Mouse (Mus musculus) heart, adult 2 months (tissue): ENCODE measurements around the gene Acot7. TPM values are rescaled to one million over a fixed set of nuclear protein-coding genes. Genes with fewer than 3 reads are reported as not detected.

Experiments
- DNase-seq, 2 experiments: peaks; one replicate each; pipeline ENCODE4 v3.0.0; 2021
- H3K27ac ChIP-seq: fragments of 200-600 bp; 2 replicates; pipeline ENCODE4 v1.8.1; 2022
- H3K27me3 ChIP-seq: fragments of 200-500 bp; 2 replicates; pipeline ENCODE4 v1.6.1; 2012; ENCODE audit warnings: mild to moderate bottlenecking, low read length, inconsistent platforms, mixed read lengths; ENCODE audit not compliant: control insufficient read depth, insufficient read depth
- H3K36me3 ChIP-seq: fragments of 200-500 bp; 2 replicates; pipeline ENCODE4 v1.6.1; 2012; ENCODE audit warnings: low read length, inconsistent platforms; ENCODE audit not compliant: control insufficient read depth, insufficient read depth
- H3K4me1 ChIP-seq: fragments of 200-500 bp; 2 replicates; pipeline ENCODE4 v1.6.1; 2011; ENCODE audit warnings: low read length; ENCODE audit not compliant: control insufficient read depth, insufficient read depth
- H3K4me3 ChIP-seq: fragments of 200-600 bp; 2 replicates; pipeline ENCODE4 v1.8.1; 2022
- H3K79me2 ChIP-seq: fragments of 200-500 bp; replicated peaks from 2 replicates; pipeline ENCODE4 v1.6.1; 2012; ENCODE audit warnings: mild to moderate bottlenecking, inconsistent platforms, low read length, moderate library complexity, mixed read lengths; ENCODE audit not compliant: control insufficient read depth, insufficient read depth
- H3K9ac ChIP-seq: fragments of 200-500 bp; 2 replicates; pipeline ENCODE4 v1.6.1; 2012; ENCODE audit warnings: low read depth, mild to moderate bottlenecking, control low read depth, inconsistent platforms, low read length, mixed read lengths
- CTCF ChIP-seq: fragments of 200-600 bp; IDR thresholded peaks from 2 replicates; pipeline ENCODE4 v1.8.1; 2022; ENCODE audit warnings: antibody characterized with exemption, mild to moderate bottlenecking, moderate library complexity
- EP300 ChIP-seq: fragments of 200-500 bp; IDR thresholded peaks from 2 replicates; pipeline ENCODE4 v1.6.1; 2011; ENCODE audit warnings: low read depth, low read length, control low read depth; ENCODE audit not compliant: insufficient read depth
- POLR2A ChIP-seq: fragments of 200-500 bp; IDR thresholded peaks from 2 replicates; pipeline ENCODE4 v1.6.1; 2011; ENCODE audit warnings: mild to moderate bottlenecking, low read depth, low read length, control low read depth; ENCODE audit not compliant: insufficient read depth
- WGBS: fragments of 180-500 bp; shearing (Covaris S2); methylation state at CpG from one replicate; pipeline ENCODE4 v1.1.7; 2018; 5-methylcytosine and 5-hydroxymethylcytosine counted together
- intact Hi-C: fragments of 180-260 bp; cut with DNase I; formaldehyde crosslinking; loops from one replicate; pipeline ENCODE4 v1.15.1; 2025
- polyA plus RNA-seq: library from polyadenylated mRNA; depleted of rRNA; stranded (reverse); fragments of >200 nt; gene quantifications from 2 replicates; pipeline ENCODE4 v1.2.3, GENCODE M21; 2012
- total RNA-seq, 2 experiments: library from RNA; stranded (reverse); gene quantifications; 2 replicates each; pipeline ENCODE4 v1.2.3; 2021

The Acot7 gene
- total and polyA plus RNA-seq, 3 experiments = 51.7 to 64.8 (median 58.1) TPM

DNA sequence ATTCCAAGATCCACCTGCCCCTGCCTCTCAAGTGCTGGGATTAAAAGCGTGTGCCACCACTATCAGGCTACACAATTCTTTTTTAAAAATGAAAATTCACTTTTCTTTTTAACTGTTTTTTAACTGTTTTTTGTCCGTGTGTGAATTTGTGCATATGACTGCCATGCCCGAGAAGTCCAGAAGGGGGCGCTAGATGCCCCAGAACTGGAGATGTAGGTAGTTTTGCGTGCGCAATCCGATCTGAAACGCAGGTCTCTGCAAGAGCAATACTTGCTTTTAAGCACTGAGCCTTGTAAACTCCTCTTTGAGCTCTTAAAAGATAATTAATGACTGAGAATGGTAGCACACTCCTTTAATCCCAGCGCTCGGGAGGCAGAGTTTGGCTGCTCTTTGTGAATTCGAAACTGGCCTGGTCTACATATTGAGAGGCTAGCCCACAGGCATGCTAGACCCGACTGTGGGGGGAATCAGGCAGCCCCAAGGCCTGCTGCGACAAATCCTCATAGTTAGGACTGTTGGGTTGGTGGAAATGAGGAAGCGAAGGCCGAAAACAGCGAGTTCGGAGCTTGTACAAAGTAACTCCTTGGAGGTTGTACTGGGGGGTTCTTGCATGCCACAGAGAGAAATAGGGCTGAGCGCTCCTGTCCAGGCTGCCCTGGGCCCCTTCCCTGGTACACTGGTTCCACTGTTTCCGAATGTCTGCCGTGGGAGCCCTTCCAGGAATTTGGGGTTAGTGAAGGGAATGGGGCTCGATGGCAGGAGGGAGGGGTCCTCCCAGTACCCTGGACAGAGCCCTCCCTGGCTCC is 20.0 kb upstream of the Acot7 start:
- no peak overlapping the region for H3K27ac ChIP-seq
- no peaks in the 10 kb centered on the region for H3K79me2 ChIP-seq
- peak in 1 of 2 experiments; percentile 53 for DNase-seq
- peaks cover 1% of the 10 kb centered on the region; the same call in 1 of the 2 replicates for H3K4me1 ChIP-seq
- intact Hi-C loops = no loop called here
- peaks cover 15% of the 10 kb centered on the region for H3K27me3 ChIP-seq
- no peak for TF ChIP-seq POLR2A
- TF ChIP-seq CTCF = peak; percentile 88
- no peak for TF ChIP-seq EP300
- no peak overlapping the region for H3K9ac ChIP-seq
- 18% methylated on average over 21 of the region's 21 CpGs for WGBS
- no peaks in the 10 kb centered on the region for H3K36me3 ChIP-seq
- H3K4me3 ChIP-seq = peak overlapping the region; percentile 34

DNA sequence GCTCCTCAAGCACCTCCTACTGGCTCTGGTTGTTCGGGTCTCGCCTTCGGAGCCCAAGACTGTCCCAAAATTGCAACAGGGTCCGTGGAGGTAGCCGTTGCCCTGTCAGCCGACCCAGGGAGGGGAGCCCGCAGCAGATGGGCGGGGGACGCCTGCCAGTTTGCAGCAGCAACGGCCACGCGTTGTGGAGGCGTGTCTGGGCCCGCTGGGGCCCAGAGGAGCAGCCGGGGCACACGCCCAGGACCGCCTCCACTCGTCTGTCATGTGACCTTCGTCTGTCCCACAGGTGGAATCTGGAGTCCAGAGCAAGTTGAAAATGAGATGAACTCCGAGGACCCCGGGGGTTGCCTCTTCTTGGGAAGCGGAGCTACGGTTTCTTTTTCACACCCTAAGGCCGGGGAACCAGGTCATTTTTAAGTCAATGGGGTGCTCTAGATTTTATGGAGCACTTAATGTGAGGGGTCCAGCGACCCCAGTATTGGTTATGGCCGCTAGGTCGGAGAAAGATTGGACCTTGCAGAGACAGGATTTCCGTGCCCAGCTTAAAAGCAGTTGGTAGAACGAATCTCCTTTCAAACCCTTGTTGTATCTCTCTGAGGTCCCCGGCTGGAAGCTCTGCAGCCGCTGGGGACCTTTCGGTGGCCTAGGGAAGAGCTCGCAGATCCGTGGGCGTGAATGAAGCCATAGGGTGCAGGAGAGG is 19.2 kb upstream of the Acot7 start, which contains the start of gene Hes2:
TSS of gene Hes2 (plus strand) at position 283 of the 700 bp plus-strand sequence.
- no peaks in the 10 kb centered on the region for H3K4me1 ChIP-seq
- H3K27me3 ChIP-seq = peaks cover 15% of the 10 kb centered on the region
- no peaks in the 10 kb centered on the region for H3K36me3 ChIP-seq
- H3K9ac ChIP-seq = peak within 1 kb of the TSS; percentile 6; the same call in 1 of the 2 replicates
- WGBS = 4% methylated on average over 35 of the region's 35 CpGs
- H3K79me2 ChIP-seq = no peaks in the 10 kb centered on the region
- H3K4me3 ChIP-seq = peak within 1 kb of the TSS; percentile 34
- TF ChIP-seq POLR2A (no peak), EP300 (no peak), CTCF (no peak)
- intact Hi-C loops = no loop called here
- no peak within 1 kb of the TSS for H3K27ac ChIP-seq
- peak; percentile 43 for DNase-seq

DNA sequence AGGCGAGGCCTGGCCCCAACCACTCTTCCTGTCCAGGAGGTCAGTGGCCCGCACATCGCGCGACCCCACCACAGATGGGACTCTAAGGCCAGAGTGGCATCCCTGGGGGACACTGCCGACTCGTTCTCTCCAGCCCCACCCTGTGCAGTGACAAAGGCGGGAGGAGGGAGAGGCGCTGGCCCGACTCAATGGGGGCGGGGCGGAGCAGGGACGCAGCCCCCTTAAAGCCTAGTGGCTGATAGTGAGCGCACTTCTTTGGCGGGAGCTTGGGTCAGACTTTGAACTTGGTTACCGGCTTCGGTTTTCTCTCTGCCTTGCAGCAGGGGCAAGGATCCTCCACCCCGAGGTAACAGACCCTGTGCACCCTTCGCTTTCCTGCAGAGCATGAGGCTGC is 18.7 kb upstream of the Acot7 start:
- Histone ChIP-seq H3K27me3 (peaks cover 15% of the 10 kb centered on the region), H3K36me3 (no peaks in the 10 kb centered on the region), H3K9ac (no peak overlapping the region), H3K4me3 (peak overlapping the region; percentile 34), H3K27ac (no peak overlapping the region), H3K79me2 (no peaks in the 10 kb centered on the region), H3K4me1 (no peaks in the 10 kb centered on the region)
- intact Hi-C loops = no loop called here
- WGBS = 3% methylated on average over 19 of the region's 19 CpGs
- DNase-seq = peak in 1 of 2 experiments; percentile 32
- TF ChIP-seq CTCF (no peak), EP300 (no peak), POLR2A (no peak)

DNA sequence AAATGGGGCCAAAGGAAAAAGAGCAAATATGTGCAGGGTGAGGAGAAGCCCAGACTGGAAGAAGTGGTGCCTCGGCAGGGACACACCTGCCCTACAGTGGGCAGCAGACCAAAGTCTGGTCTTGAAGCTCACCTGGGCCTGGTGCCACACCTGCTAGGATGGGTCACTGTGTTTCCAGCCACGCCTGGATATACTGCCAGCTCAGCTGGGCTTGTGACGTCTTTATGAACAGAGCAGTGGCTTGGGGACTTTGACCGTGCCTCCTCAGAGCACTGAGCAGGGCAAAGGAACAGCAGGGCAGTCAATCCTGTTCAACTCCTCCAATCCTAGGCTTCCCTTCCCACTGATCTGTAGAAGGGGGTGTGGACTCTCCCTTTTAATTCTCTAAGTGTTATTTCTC is 17.2 kb upstream of the Acot7 start:
- Histone ChIP-seq H3K27ac (no peak overlapping the region), H3K36me3 (no peaks in the 10 kb centered on the region), H3K79me2 (no peaks in the 10 kb centered on the region), H3K9ac (no peak overlapping the region), H3K4me3 (no peak overlapping the region), H3K4me1 (no peaks in the 10 kb centered on the region), H3K27me3 (peaks cover 15% of the 10 kb centered on the region)
- DNase-seq = no peak
- intact Hi-C loops = no loop called here
- 55% methylated on average over 4 of the region's 4 CpGs for WGBS
- no peak for TF ChIP-seq CTCF
- no peak for TF ChIP-seq POLR2A
- no peak for TF ChIP-seq EP300

DNA sequence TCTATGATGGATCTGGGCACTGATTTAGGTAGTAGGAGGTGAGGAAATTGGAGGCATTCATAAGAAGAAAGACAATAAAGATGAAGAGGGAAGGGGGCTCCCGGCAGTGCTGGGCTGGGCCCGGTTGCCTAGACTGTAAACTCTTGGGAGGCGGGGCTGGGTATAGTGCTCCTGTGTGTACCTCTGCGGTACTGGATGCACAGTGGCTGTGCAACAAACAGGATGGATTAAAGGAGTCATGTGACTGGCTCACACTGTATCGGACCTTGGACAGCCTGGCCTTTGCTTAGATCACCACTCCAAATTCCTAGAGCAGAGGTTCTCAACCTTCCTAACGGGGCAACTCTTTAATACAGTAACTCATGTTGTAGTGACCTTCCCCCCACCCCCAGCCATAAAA is 16.3 kb upstream of the Acot7 start:
- TF ChIP-seq EP300 = no peak
- TF ChIP-seq CTCF = no peak
- no peak for TF ChIP-seq POLR2A
- Histone ChIP-seq H3K4me3 (no peak overlapping the region), H3K36me3 (no peaks in the 10 kb centered on the region), H3K4me1 (no peaks in the 10 kb centered on the region), H3K27me3 (peaks cover 15% of the 10 kb centered on the region), H3K79me2 (no peaks in the 10 kb centered on the region), H3K9ac (no peak overlapping the region), H3K27ac (no peak overlapping the region)
- no peak for DNase-seq
- 77% methylated on average over 6 of the region's 6 CpGs for WGBS
- intact Hi-C loops = no loop called here

DNA sequence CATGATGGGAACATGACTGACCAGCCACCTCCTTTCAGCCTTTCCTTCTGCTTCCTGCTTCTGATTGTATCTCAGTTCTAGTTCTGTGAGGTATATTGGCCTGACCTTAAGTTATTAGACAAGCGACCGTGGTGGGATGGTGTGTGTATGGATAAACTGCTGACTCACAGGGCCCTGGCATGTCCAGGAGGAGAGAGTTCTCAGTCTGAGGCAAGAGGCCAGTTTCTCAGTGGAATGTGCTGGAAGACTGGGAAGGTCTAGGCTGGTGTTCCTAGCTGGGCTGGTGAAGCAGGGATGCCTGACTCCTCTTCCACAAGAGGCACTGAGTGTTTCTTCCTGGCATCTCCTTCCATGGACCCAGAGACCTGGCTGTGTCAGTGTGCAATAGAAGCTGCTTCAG is 15.2 kb upstream of the Acot7 start:
- Histone ChIP-seq H3K4me3 (no peak overlapping the region), H3K27me3 (peaks cover 15% of the 10 kb centered on the region), H3K79me2 (no peaks in the 10 kb centered on the region), H3K27ac (no peak overlapping the region), H3K9ac (no peak overlapping the region), H3K4me1 (no peaks in the 10 kb centered on the region), H3K36me3 (no peaks in the 10 kb centered on the region)
- DNase-seq = no peak
- WGBS = 52% methylated on average over 2 of the region's 2 CpGs
- intact Hi-C loops = no loop called here
- TF ChIP-seq POLR2A = no peak
- no peak for TF ChIP-seq CTCF
- no peak for TF ChIP-seq EP300
